14 mouse cellular contexts compared by ENCODE assay signal in the genomic region with DNA sequence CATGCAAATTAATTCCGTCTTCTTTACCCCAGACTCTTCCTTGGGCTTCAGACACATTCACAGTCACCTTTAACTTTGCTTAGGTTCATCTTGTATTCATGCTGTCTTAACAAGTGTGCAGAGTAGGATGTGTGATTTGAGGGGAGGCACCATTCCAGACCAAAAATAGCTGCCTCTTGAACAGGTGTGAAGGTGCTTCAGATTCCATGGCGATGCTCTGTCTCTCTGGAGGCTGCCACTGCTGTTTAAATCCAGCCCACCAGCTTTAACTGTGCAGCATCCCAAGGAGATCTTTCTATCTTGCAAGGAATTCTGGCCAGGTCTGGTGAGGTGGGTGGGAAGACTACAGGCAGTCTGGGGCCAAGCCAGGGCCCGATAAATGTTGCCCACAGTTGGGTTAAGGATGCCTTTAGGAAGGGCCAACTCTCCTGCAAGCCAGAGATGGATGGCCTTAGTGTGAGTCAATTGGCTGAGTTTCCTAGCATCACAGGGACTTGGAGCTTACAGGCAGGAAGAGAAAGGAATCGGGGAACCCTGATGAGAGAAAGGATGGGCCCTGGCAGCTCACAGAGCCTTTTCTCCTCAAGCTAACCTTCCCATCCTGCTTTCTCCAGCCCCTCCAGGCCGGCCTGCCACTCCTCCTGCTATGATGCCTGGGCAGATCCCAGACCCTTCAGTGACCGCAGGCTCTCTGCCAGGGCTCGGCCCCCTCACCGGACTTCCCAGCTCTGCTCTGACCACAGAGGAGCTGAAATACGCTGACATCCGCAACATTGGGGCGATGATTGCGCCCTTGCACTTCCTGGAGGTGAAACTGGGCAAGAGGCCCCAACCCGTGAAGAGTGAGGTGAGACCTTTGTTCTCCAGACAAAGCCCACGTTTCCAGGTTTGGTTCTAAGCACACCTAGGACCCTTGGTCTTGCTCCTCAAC. TPM values are rescaled to one million over a fixed set of nuclear protein-coding genes. Genes with fewer than 3 reads are reported as not detected.
A peak's percentile ranks its signal among the peaks of the same experiment; 100 is the strongest.
DNase-seq lines count a peak whose midpoint lies in the region; ATAC-seq and TF ChIP-seq lines count a peak whose summit lies in the region.
"Had no signal": no experiment of that assay in that cellular context is flagged by ENCODE, and none has a peak within 500 bp of the region (broad histone marks: within the 10 kb centered on the region; RNA-seq: fewer than 3 reads in every experiment).

No protein-coding gene starts in this region.

- no peak for TF ChIP-seq CTCF in bone marrow, adult 2 months (IDR thresholded peaks at IDR 0.05; ENCODE audit: control insufficient read depth, insufficient read depth, low read length)

- TF ChIP-seq POLR2A in bone marrow, adult 2 months (IDR thresholded peaks at IDR 0.05; ENCODE audit: borderline replicate concordance, control insufficient read depth, low read depth, low read length): no peak

- H3K9me3 ChIP-seq in kidney, embryonic 15.5 days (replicated peaks): no peaks in the 10 kb centered on the region
- H3K9me3 ChIP-seq: limb, embryonic 13.5 days; midbrain, embryonic 13.5 days had no signal

- no peak overlapping the region for H3K4me2 ChIP-seq in kidney, embryonic 15.5 days
- H3K4me2 ChIP-seq: limb, embryonic 13.5 days; midbrain, embryonic 13.5 days had no signal

- no peaks in the 10 kb centered on the region for H3K27me3 ChIP-seq in kidney, embryonic 15.5 days
- H3K27me3 ChIP-seq: limb, embryonic 13.5 days; midbrain, embryonic 13.5 days had no signal

- H3K4me1 ChIP-seq in kidney, embryonic 15.5 days: peaks cover 16% of the 10 kb centered on the region
- peaks cover 2% of the 10 kb centered on the region; the same call in 1 of the 2 replicates for H3K4me1 ChIP-seq in bone marrow, adult 2 months (ENCODE audit: control insufficient read depth, insufficient read depth, low read length)

- 81% methylated on average over 14 of the region's 14 CpGs for WGBS in kidney, embryonic 15.5 days
- 41% methylated on average over 14 of the region's 14 CpGs for WGBS in bone marrow, adult 2 months

- peaks cover 15% of the 10 kb centered on the region; the same call in 1 of the 2 replicates for H3K36me3 ChIP-seq in kidney, embryonic 15.5 days

- H3K9ac ChIP-seq in kidney, embryonic 15.5 days: no peak overlapping the region
- H3K9ac ChIP-seq: limb, embryonic 13.5 days; midbrain, embryonic 13.5 days had no signal

- H3K27ac ChIP-seq in kidney, embryonic 15.5 days: no peak overlapping the region
- peak overlapping the region; percentile 21; the same call in 1 of the 2 replicates for H3K27ac ChIP-seq in bone marrow, adult 2 months (ENCODE audit: control insufficient read depth, insufficient read depth, low read depth, low read length, poor library complexity)
- H3K27ac ChIP-seq: limb, embryonic 13.5 days; midbrain, embryonic 13.5 days had no signal

- no peak for DNase-seq in cerebellum, postnatal 4 days (ENCODE audit: low spot score in 2 of 2)
- peak; percentile 31 for DNase-seq in kidney, postnatal 14 days
- peak; percentile 39 to 54 for DNase-seq in cerebellum, postnatal 36 days
- DNase-seq in gastrocnemius, postnatal 4 days (ENCODE audit: low spot score in 2 of 2): no peak
- DNase-seq: adrenal gland, postnatal 25 days; heart, postnatal 10 days had no signal

- ATAC-seq in cerebellum, adult (ENCODE audit: insufficient number of reproducible peaks, low FRiP score, low TSS enrichment): peak; percentile 59
- no peak for ATAC-seq in kidney, embryonic 15.5 days (replicated peaks; ENCODE audit: low FRiP score)
- no peak for ATAC-seq in monocyte, adult 5-6 weeks (replicated peaks; ENCODE audit: insufficient number of reproducible peaks, low FRiP score, low TSS enrichment, poor library complexity, severe bottlenecking)
- ATAC-seq: intestine, postnatal 0 days; midbrain, embryonic 13.5 days had no signal

- no peak overlapping the region for H3K4me3 ChIP-seq in kidney, embryonic 15.5 days (replicated peaks)
- H3K4me3 ChIP-seq in bone marrow, adult 2 months (replicated peaks; ENCODE audit: control insufficient read depth, low read depth, low read length): no peak overlapping the region
- H3K4me3 ChIP-seq: erythroblast, embryonic 14.5 days; limb, embryonic 13.5 days; midbrain, embryonic 13.5 days had no signal

RNA-seq across cellular contexts. Expression of gene Jdp2, which starts 9.0 kb away (rescaled TPM):
- 0.41 and 0.61 TPM in 2 replicates for polyA plus RNA-seq in kidney, embryonic 15.5 days (2015; fragmentation: Nextera tagmentation; extraction: Ambion mirVana)
- polyA plus RNA-seq in bone marrow, adult 2 months (2011; ENCODE audit: insufficient read depth, insufficient read length, low replicate concordance, missing spikeins): 10.0 and 21.2 TPM in 2 replicates
- total RNA-seq in gastrocnemius, postnatal 4 days (2021): 10 to 100 TPM; 19.3 to 21.5 TPM
- total RNA-seq in monocyte, adult 5-6 weeks (2017): 28.2 to 43.6 TPM (median 32.9 TPM) in 3 replicates

Comparison
In these comparisons a context has a peak if more than half of its experiments do, and no peak if none do; other contexts are left out.
1. DNase-seq: peak in kidney, postnatal 14 days (single experiment) and cerebellum, postnatal 36 days (2 of 2); none in cerebellum, postnatal 4 days (0 of 2) and gastrocnemius, postnatal 4 days (0 of 2).